Mouse (Mus musculus) heart, embryonic 16.5 days (tissue): ENCODE data around the gene Znrf3. TPM values are rescaled to one million over a fixed set of nuclear protein-coding genes. Genes with fewer than 3 reads are reported as not detected.

Experiments
- ATAC-seq: fragments of 200-750 bp; cut with Nextera tagmentation; replicated peaks from 2 replicates; pipeline ENCODE4 v1.8.0; 2017; ENCODE audit warnings: moderate number of reproducible peaks; ENCODE audit not compliant: insufficient read depth, low FRiP score; ENCODE audit errors: extremely low read depth
- H3K27ac ChIP-seq: fragments of 300-500 bp; sonication (generic); 2 replicates; pipeline ENCODE4 v1.5.1; 2014; ENCODE audit warnings: mild to moderate bottlenecking, low read length, control low read depth, moderate library complexity
- H3K27me3 ChIP-seq: fragments of 300-500 bp; sonication (generic); 2 replicates; pipeline ENCODE4 v1.6.1; 2014; ENCODE audit warnings: low read length, mixed read lengths; ENCODE audit not compliant: control insufficient read depth, insufficient read depth
- H3K36me3 ChIP-seq: fragments of 300-500 bp; sonication (generic); 2 replicates; pipeline ENCODE4 v1.6.1; 2014; ENCODE audit not compliant: control insufficient read depth, insufficient read depth
- H3K4me1 ChIP-seq: fragments of 300-500 bp; sonication (generic); 2 replicates; pipeline ENCODE4 v1.6.1; 2014; ENCODE audit warnings: low read length, mixed read lengths; ENCODE audit not compliant: control insufficient read depth, insufficient read depth
- H3K4me2 ChIP-seq: fragments of 300-500 bp; sonication (generic); 2 replicates; pipeline ENCODE4 v1.6.1; 2014; ENCODE audit warnings: low read depth, mild to moderate bottlenecking, control low read depth, low read length
- H3K4me3 ChIP-seq: fragments of 300-500 bp; sonication (generic); 2 replicates; pipeline ENCODE4 v1.5.1; 2014; ENCODE audit warnings: mild to moderate bottlenecking, control low read depth, low read length
- H3K9ac ChIP-seq: fragments of 300-500 bp; sonication (generic); 2 replicates; pipeline ENCODE4 v1.6.1; 2014; ENCODE audit warnings: low read length, control low read depth
- H3K9me3 ChIP-seq: fragments of 300-500 bp; sonication (generic); replicated peaks from 2 replicates; pipeline ENCODE4 v1.6.1; 2016; ENCODE audit warnings: low read length; ENCODE audit not compliant: control insufficient read depth
- WGBS: fragments of 180-500 bp; shearing (Covaris S2); extraction: QIAGEN DNeasy Blood & Tissue Kit; methylation state at CpG from one replicate; pipeline ENCODE4 v1.1.7; 2014; 5-methylcytosine and 5-hydroxymethylcytosine counted together
- polyA plus RNA-seq: library from polyadenylated mRNA; unstranded; fragments of >200 nt; fragmentation: Nextera tagmentation; extraction: Ambion mirVana; gene quantifications from 2 replicates; pipeline ENCODE4 v1.2.1, GENCODE M21; 2015

The Znrf3 gene
- polyA plus RNA-seq, 1 experiment from 2014 or later, result 7.3 TPM

DNA sequence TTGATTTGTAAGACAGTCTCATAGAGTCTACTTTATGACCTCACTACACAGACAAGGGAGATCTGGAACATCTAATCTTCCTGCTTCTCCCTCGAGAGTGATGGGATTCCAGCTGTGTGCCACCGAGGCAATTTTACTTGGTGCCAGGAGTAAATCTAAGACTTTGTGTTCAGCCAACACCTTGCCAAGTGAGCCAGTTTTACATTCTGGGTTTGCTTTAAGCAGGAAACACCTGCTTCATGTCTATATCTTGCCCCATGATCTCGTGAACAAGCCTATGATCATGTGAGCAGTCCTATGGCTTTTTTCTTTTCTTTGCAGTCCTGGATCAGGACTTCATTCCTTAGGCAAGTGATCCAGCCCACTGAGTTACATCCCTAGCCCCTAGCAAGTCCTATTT lies 191.1 kb downstream of the Znrf3 start:
- H3K4me2 ChIP-seq, result no peak overlapping the region
- H3K9ac ChIP-seq, result no peak overlapping the region
- no peak for ATAC-seq
- no peaks in the 10 kb centered on the region; the same call in 1 of the 2 replicates for H3K9me3 ChIP-seq
- WGBS, result 44% methylated on average over 3 of the region's 3 CpGs
- no peak overlapping the region for H3K4me3 ChIP-seq
- H3K36me3 ChIP-seq, result no peaks in the 10 kb centered on the region
- H3K27ac ChIP-seq, result peak overlapping the region; percentile 59; the same call in 1 of the 2 replicates
- peaks cover 46% of the 10 kb centered on the region for H3K4me1 ChIP-seq
- H3K27me3 ChIP-seq, result no peaks in the 10 kb centered on the region

DNA sequence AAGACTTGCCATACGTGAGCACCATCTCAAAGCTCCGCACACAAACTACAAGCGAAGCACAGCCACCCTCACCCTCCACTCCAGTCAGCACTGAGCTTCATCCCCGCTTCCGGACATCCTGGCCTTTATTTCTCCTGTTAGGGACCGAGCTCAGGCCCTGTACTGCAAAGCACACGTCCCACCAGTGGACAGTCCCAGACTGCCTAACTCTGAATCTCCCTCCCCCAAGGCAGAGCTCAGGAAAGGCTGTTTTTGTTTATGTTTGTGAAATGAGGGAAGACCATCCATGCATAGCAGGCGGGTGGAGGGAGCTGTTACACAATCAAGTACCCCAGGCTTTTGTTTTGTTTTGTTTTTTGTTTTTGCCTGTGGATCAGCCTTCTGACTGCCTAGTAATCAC lies 191.9 kb downstream of the Znrf3 start:
- no peak for ATAC-seq

DNA sequence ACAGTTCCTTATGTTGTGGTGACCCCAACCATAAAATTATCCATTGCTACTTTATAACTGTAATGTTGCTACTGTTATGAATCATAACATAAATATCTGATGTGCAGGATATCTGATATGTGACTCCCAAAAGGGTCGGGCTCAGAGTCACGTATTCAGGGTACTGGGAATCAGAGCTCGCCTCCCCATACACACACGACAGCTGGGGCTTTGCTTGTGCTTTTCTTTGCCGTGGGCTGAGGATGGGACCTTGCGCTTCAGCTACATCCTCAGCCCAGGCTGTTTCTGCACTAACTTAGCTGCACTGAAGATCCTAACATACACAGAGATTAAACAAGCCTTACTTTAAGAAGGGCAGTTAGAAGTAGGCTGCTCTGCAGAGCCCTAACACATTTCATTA lies 193.5 kb downstream of the Znrf3 start:
- Histone ChIP-seq H3K4me3 (no peak overlapping the region), H3K9ac (no peak overlapping the region), H3K4me1 (peaks cover 36% of the 10 kb centered on the region), H3K27ac (0 out of 2 replicates have a peak overlapping the region, but pooled peaks have one; percentile 12), H3K4me2 (no peak overlapping the region), H3K36me3 (no peaks in the 10 kb centered on the region), H3K9me3 (no peaks in the 10 kb centered on the region), H3K27me3 (no peaks in the 10 kb centered on the region)
- 74% methylated on average over 6 of the region's 6 CpGs for WGBS
- no peak for ATAC-seq

More for the DNA sequence above, 191.9 kb downstream of the Znrf3 start:
- peak overlapping the region; percentile 26; the same call in 1 of the 2 replicates for H3K9ac ChIP-seq
- no peaks in the 10 kb centered on the region for H3K36me3 ChIP-seq
- no peaks in the 10 kb centered on the region for H3K9me3 ChIP-seq
- H3K27me3 ChIP-seq, result no peaks in the 10 kb centered on the region
- 79% methylated on average over 8 of the region's 8 CpGs for WGBS
- H3K4me1 ChIP-seq, result peaks cover 48% of the 10 kb centered on the region
- no peak overlapping the region for H3K4me3 ChIP-seq
- H3K4me2 ChIP-seq, result no peak overlapping the region
- peak overlapping the region; percentile 59; the same call in 1 of the 2 replicates for H3K27ac ChIP-seq

DNA sequence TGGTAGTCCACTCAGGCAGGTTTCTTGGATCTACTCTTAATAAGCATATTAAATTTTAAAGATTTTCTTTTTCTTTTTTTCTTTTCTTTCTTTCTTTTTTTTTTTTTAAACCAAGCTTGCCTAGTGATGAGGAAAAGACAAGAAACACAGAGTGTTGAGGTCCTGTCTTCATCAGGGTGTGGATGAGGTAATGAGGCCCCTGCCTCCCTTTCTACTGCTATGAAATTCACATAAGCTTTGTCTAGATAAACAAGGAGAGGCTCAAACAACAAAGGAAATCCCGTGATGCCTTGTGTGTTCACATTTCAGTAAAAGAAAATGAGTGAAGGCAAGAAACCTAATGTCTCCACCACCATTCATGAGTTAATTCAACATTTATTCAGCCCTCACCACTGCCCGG lies 196.4 kb downstream of the Znrf3 start:
- Histone ChIP-seq H3K4me3 (no peak overlapping the region), H3K4me2 (no peak overlapping the region), H3K9ac (no peak overlapping the region), H3K27me3 (no peaks in the 10 kb centered on the region), H3K36me3 (no peaks in the 10 kb centered on the region), H3K27ac (no peak overlapping the region), H3K9me3 (no peaks in the 10 kb centered on the region), H3K4me1 (peaks cover 48% of the 10 kb centered on the region)
- 61% methylated on average over 2 of the region's 2 CpGs for WGBS
- no peak for ATAC-seq

DNA sequence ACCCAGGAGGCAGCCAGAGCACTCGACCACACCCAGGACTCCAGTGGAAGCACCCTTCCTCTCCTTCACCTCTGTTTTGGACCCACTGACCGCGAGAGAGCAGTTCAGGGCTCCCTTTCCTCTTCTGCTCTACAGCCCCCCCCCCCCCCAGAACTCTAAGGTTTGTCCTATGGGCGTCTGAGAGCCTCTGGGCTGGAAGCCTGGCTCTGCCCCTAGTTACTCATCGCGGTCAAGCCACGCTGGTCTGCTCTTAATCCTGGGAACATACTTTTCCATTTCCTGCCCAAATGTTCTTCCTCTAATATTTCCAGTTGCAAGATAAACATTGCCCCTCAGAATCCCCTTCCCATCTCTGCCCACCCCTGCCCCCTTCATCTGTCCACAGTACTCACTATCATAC lies 199.2 kb downstream of the Znrf3 start:
- whole genome bisulfite sequencing, result 66% methylated on average over 7 of the region's 7 CpGs
- peaks cover 41% of the 10 kb centered on the region for H3K4me1 ChIP-seq
- no peaks in the 10 kb centered on the region for H3K27me3 ChIP-seq
- no peak overlapping the region for H3K4me3 ChIP-seq
- peak overlapping the region; percentile 87 for H3K27ac ChIP-seq
- no peaks in the 10 kb centered on the region for H3K9me3 ChIP-seq
- no peak for ATAC-seq
- H3K4me2 ChIP-seq, result no peak overlapping the region
- H3K36me3 ChIP-seq, result peaks cover 6% of the 10 kb centered on the region
- no peak overlapping the region for H3K9ac ChIP-seq

DNA sequence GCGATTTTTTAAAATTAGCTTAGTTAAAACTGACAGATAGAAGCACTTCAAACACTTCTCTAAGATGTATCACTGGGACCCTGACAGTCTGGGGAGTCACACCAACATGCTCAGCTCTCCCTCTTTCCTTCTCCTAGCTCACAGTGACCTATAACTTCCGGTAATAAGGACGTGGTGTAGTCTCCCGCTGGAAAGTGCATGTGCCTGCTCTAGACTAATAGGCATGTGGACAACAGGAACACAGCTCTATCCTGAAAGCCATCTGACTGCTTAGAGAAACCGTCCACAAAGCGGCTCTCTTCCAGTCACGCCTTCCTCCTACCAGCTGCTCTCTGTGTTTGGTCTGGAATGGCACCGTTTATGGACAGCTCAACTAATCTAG lies 199.9 kb downstream of the Znrf3 start:
- Histone ChIP-seq H3K27ac (peak overlapping the region; percentile 87), H3K9ac (peak overlapping the region; percentile 65), H3K4me2 (peak overlapping the region; percentile 67), H3K27me3 (no peaks in the 10 kb centered on the region), H3K36me3 (peaks cover 6% of the 10 kb centered on the region), H3K4me1 (peaks cover 48% of the 10 kb centered on the region), H3K4me3 (peak overlapping the region; percentile 38), H3K9me3 (no peaks in the 10 kb centered on the region)
- ATAC-seq, result peak; percentile 33
- WGBS, result 20% methylated on average over 8 of the region's 8 CpGs

DNA sequence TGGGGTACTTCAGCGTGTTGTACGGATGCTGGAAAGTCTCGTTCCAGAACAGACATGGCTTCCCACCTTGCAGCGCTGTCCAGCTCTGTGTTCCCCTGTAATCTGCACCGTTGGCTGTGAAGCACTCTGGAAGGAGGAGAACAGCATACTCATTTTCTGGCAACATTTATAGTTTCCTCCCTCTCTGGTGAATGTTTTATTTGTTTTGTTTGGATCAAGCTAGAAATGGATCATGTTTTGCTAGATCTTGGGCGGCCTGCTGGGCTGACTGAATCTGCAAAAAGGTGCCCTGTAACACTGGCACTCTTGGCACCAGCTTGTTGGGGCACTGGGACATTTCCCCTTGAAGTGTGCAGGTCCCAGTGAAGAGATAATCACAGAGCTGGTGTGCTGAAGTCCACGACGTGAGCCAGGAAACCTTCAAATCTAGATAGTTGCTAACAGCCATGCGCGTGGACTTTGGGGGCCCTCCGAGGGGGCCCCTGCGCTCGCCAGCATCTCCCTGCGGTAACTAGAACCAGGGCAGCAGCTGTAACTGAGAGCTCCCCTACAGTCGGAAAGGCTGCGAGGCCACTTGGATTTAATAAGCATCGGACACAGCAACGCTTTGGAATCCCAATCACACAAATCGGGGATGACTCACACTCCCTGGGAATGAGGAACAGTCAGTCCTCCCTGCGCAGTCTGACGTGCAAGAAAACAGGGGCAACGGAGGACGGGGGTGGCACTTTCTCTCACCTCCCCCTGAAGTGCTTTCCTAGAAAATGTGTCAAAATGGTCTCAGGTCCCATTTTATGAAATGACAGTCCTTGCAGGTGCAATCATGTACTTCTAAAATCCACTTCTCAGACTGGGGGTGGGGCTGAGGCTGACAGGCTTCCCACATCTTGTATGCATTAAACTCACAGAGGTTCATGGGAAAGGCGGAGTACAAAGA lies 200.6 kb downstream of the Znrf3 start:
- Histone ChIP-seq H3K4me2 (peak overlapping the region; percentile 67), H3K4me3 (peak overlapping the region; percentile 38), H3K9ac (peak overlapping the region; percentile 65), H3K4me1 (peaks cover 54% of the 10 kb centered on the region), H3K27ac (peak overlapping the region; percentile 87), H3K9me3 (no peaks in the 10 kb centered on the region), H3K36me3 (peaks cover 6% of the 10 kb centered on the region), H3K27me3 (no peaks in the 10 kb centered on the region)
- 22% methylated on average over 24 of the region's 24 CpGs for WGBS
- peak; percentile 68 for ATAC-seq

DNA sequence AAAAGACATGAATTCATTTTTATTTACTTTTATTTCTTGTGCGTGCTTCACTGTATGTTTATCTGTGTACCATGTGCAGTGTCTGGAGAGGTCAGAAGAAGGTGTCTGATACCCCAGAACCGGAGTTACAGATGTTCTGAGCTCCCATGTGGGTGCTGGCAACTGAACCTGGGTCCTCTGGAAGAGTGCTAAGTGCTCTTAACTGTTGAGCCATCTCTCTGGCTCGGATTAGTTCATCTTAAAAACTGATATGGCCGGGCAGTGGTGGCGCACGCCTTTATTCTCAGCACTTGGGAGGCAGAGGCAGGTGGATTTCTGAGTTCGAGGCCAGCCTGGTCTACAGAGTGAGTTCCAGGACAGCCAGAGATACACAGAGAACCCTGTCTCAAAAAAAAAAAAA lies 201.4 kb downstream of the Znrf3 start:
- no peak for ATAC-seq
- Histone ChIP-seq H3K4me1 (peaks cover 50% of the 10 kb centered on the region), H3K27me3 (no peaks in the 10 kb centered on the region), H3K27ac (peak overlapping the region; percentile 16; the same call in 1 of the 2 replicates), H3K9me3 (no peaks in the 10 kb centered on the region), H3K9ac (no peak overlapping the region), H3K4me3 (no peak overlapping the region), H3K4me2 (no peak overlapping the region), H3K36me3 (peaks cover 6% of the 10 kb centered on the region)
- WGBS, result 92% methylated on average over 7 of the region's 7 CpGs

DNA sequence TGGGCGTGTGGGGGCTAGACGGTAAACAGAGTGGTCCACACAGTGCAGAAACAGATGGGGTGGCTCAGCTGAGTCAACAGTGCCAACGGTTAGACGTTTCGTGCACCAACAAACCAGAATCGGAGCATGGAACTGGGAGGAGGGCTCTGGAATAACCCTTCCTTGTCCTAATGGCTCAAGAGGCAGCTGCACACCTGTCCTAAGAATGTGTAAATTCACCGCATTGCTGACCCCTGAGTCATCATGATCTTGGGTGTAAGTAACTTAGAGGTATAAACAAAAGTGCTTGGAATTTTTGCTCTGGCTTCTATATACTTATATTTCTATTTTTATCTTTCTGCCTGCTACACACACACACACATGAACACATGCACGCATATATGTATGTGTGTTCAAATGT lies 202.5 kb downstream of the Znrf3 start:
- no peaks in the 10 kb centered on the region for H3K27me3 ChIP-seq
- H3K36me3 ChIP-seq, result peaks cover 13% of the 10 kb centered on the region
- H3K4me1 ChIP-seq, result peaks cover 50% of the 10 kb centered on the region
- no peak overlapping the region for H3K4me2 ChIP-seq
- 79% methylated on average over 8 of the region's 8 CpGs for whole genome bisulfite sequencing
- no peak overlapping the region for H3K27ac ChIP-seq
- H3K9me3 ChIP-seq, result no peaks in the 10 kb centered on the region
- no peak overlapping the region for H3K9ac ChIP-seq
- H3K4me3 ChIP-seq, result no peak overlapping the region
- no peak for ATAC-seq
